Mouse (Mus musculus) spleen, adult 2 months (tissue): ENCODE results near the gene Olfr1137. TPM values are rescaled to one million over a fixed set of nuclear protein-coding genes. Genes with fewer than 3 reads are reported as not detected.

Experiments
- DNase-seq, 2 experiments: peaks; one replicate each; pipeline versions ENCODE4 v3.0.0 to v3.0.0-alpha.2; 2012 to 2021; ENCODE audit warnings: low spot score in 2 of 2, low read depth in 1 of 2
- H3K27ac ChIP-seq: fragments of 200-500 bp; 2 replicates; pipeline ENCODE4 v1.5.1; 2012; ENCODE audit warnings: low read length, inconsistent platforms; ENCODE audit not compliant: insufficient read depth
- H3K27me3 ChIP-seq: fragments of 200-500 bp; 2 replicates; pipeline ENCODE4 v1.6.1; 2012; ENCODE audit warnings: mild to moderate bottlenecking, moderate library complexity, low read length, inconsistent platforms; ENCODE audit not compliant: control insufficient read depth, insufficient read depth
- H3K36me3 ChIP-seq: fragments of 200-500 bp; 2 replicates; pipeline ENCODE4 v1.6.1; 2012; ENCODE audit warnings: mild to moderate bottlenecking, low read length, inconsistent platforms; ENCODE audit not compliant: control insufficient read depth, insufficient read depth
- H3K4me1 ChIP-seq: fragments of 200-500 bp; 2 replicates; pipeline ENCODE4 v1.6.1; 2011; ENCODE audit warnings: inconsistent platforms; ENCODE audit not compliant: control insufficient read depth, insufficient read depth, insufficient read length
- H3K4me3 ChIP-seq: fragments of 200-500 bp; 2 replicates; pipeline ENCODE4 v1.5.1; 2011; ENCODE audit warnings: mild to moderate bottlenecking, inconsistent platforms; ENCODE audit not compliant: insufficient read depth, insufficient read length; ENCODE audit errors: extremely low read depth
- CTCF ChIP-seq: fragments of 200-500 bp; IDR thresholded peaks from 2 replicates; pipeline ENCODE4 v1.5.1; 2011; ENCODE audit warnings: mild to moderate bottlenecking, inconsistent platforms; ENCODE audit not compliant: insufficient read depth, insufficient read length, insufficient replicate concordance; ENCODE audit errors: extremely low read depth
- POLR2A ChIP-seq: fragments of 200-500 bp; IDR thresholded peaks from 2 replicates; pipeline ENCODE4 v1.6.1; 2011; ENCODE audit warnings: low read depth, low read length, inconsistent platforms
- WGBS: fragments of 180-500 bp; shearing (Covaris S2); methylation state at CpG from one replicate; pipeline ENCODE4 v1.1.7; 2018; 5-methylcytosine and 5-hydroxymethylcytosine counted together
- polyA plus RNA-seq: library from polyadenylated mRNA; depleted of rRNA; stranded (reverse); fragments of >200 nt; gene quantifications from 2 replicates; pipeline ENCODE4 v1.2.3, GENCODE M21; 2012; rRNA removed

Olfr1137 gene
- not detected in 2 replicates for polyA plus RNA-seq

DNA sequence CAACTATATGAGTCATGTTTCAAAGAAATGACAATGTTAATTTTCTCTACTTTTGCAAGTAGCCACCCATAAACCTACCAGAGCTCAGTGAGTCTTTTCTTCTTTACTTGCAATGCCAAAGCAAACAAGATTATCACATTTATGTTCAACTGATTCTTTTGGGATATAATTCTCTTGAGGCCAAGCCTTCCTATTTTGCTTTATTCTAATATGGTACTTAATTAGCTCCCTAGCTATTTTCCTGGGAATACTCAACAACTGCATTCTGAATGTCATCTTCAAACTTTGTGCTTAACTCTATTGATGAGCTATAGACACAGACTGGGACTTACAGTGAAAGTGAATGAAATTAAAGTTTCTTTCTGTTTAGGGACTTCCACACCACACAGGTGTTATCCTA is at the start of gene Olfr1137:
TSS of gene Olfr1137 (minus strand) at position 101 of the 400 bp plus-strand sequence.
- Histone ChIP-seq H3K36me3 (no peaks in the 10 kb centered on the region), H3K4me1 (no peaks in the 10 kb centered on the region), H3K27me3 (no peaks in the 10 kb centered on the region), H3K4me3 (no peak within 1 kb of the TSS; the same call in 1 of the 2 replicates), H3K27ac (no peak within 1 kb of the TSS)
- no peak for TF ChIP-seq POLR2A
- DNase-seq = no peak

DNA sequence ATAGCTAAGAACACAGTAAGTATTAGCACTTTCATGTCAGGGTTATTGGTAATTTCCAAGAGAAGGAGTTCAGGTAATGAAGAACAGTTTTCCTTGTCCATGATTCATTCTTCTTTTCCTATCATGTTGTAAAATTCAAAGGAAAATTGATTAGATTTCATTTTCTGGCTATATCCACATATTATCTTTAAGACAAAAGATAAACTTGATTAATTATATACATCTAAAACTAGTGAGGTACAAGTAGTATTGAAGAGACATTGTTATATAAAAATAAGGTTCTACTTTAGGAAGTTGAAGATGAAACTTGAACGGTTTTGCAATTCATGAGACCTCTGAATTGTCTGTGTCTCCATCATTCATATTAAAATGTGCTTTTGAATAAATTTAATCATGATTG is 40.9 kb upstream of the Olfr1137 start, which contains the start of gene Olfr1141:
TSS of gene Olfr1141 (minus strand) at position 101 of the 400 bp plus-strand sequence.
- WGBS = 74% methylated on average over 1 of the region's 1 CpGs
- H3K27me3 ChIP-seq = no peaks in the 10 kb centered on the region
- DNase-seq = no peak
- H3K4me3 ChIP-seq = no peak within 1 kb of the TSS
- no peaks in the 10 kb centered on the region for H3K36me3 ChIP-seq
- H3K27ac ChIP-seq = no peak within 1 kb of the TSS
- no peaks in the 10 kb centered on the region for H3K4me1 ChIP-seq
- TF ChIP-seq CTCF (no peak), POLR2A (no peak)

DNA sequence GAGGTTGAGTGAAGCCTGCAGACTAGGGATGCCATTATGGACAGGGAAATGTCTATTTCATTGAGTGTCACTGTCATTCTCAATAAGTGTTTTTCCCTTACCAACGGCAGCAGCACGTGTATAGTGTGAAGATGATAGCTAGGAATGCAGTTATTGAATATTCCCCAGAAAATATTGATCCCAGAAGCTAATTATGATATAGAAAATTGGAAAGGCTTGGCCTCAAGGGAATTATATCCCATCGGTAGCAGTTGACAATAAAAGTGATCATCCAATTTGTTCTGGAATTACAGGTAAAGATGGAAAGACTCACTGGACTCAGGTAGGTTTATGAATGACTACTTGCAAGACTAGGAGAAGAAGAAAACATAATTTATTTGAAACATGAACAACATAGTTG is 30.5 kb upstream of the Olfr1137 start, which contains the start of gene Olfr1140:
TSS of gene Olfr1140 (plus strand) at position 301 of the 400 bp plus-strand sequence.
- H3K27ac ChIP-seq = no peak within 1 kb of the TSS
- H3K4me3 ChIP-seq = no peak within 1 kb of the TSS
- DNase-seq = no peak
- TF ChIP-seq CTCF (no peak), POLR2A (no peak)
- no peaks in the 10 kb centered on the region for H3K36me3 ChIP-seq
- H3K4me1 ChIP-seq = no peaks in the 10 kb centered on the region
- 74% methylated on average over 3 of the region's 3 CpGs for WGBS
- H3K27me3 ChIP-seq = no peaks in the 10 kb centered on the region

DNA sequence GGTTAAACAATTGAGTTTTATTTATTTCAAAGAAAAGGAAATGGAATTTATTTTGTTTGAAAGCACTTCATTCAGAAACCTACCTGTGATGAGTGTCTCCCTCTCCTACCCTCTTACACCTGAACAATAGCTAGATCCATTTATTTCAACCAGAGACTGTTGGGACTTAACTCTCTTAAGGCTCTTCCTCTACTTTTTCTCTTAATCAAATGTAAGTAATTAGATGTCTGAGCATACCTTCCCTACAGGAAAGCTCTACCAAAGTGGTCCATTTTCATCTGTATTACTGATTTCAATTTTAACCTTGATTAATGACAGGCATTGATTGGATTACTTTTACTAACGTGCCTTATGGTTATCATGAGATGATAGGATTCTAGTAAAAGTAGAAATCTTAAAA is 26.9 kb upstream of the Olfr1137 start, which contains the start of gene Olfr1138:
TSS of gene Olfr1138 (minus strand) at position 101 of the 400 bp plus-strand sequence.
- no peak within 1 kb of the TSS for H3K27ac ChIP-seq
- no peaks in the 10 kb centered on the region for H3K27me3 ChIP-seq
- no peaks in the 10 kb centered on the region for H3K36me3 ChIP-seq
- no peak within 1 kb of the TSS for H3K4me3 ChIP-seq
- TF ChIP-seq POLR2A (no peak), CTCF (no peak)
- WGBS = 65% methylated on average over 1 of the region's 1 CpGs
- no peaks in the 10 kb centered on the region for H3K4me1 ChIP-seq
- DNase-seq = no peak

DNA sequence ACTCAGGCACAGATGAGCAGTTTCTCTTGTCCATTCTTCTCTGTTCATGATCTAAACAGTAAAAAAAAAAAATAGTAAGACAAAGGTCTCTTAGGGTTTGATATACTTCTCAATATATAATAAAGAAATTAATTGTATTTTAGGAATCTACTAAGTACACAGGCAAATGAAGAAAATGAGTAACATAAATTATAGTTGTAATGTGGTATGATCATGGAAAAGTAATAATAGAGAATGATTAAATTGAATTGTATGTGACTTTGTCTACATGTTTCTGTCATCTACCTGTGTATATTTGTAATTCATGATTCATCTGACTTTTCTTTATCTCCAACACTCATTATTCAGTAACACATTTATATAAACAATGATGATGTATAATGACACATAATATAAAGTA is 19.1 kb downstream of the Olfr1137 start, which contains the start of gene Olfr1136:
TSS of gene Olfr1136 (minus strand) at position 101 of the 400 bp plus-strand sequence.
- no peaks in the 10 kb centered on the region for H3K27me3 ChIP-seq
- no peaks in the 10 kb centered on the region for H3K36me3 ChIP-seq
- TF ChIP-seq CTCF (no peak), POLR2A (no peak)
- H3K4me1 ChIP-seq = no peaks in the 10 kb centered on the region
- no peak within 1 kb of the TSS for H3K4me3 ChIP-seq
- no peak for DNase-seq
- H3K27ac ChIP-seq = no peak within 1 kb of the TSS

DNA sequence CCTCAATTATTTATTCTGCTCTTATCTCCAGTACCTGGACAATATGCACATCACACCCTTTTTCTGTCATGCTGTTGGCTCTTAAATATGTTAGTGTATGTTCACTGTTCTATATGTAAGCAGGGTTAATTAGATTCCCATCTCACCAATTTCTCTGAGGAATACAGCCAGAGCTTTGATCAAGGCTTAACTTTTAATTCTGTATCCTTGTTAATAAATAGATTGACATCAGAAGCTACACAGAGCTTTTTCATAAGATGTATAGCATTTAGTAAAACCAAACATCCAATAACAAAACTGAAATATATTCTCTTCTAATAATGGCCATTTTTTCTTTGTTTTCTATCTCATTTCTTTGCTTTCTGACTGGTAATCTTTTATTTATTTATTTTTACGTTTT is 39.4 kb downstream of the Olfr1137 start, which contains the start of gene Olfr1135:
TSS of gene Olfr1135 (minus strand) at position 101 of the 400 bp plus-strand sequence.
- no peaks in the 10 kb centered on the region for H3K27me3 ChIP-seq
- no peak for DNase-seq
- TF ChIP-seq CTCF (no peak), POLR2A (no peak)
- no peak within 1 kb of the TSS for H3K4me3 ChIP-seq
- H3K4me1 ChIP-seq = no peaks in the 10 kb centered on the region
- WGBS = 12% methylated on average over 1 of the region's 1 CpGs
- no peaks in the 10 kb centered on the region for H3K36me3 ChIP-seq
- no peak within 1 kb of the TSS for H3K27ac ChIP-seq

Other genes with a start within 250 kb of the Olfr1137 start
- gene Pramel7, start 216.1 kb downstream of the Olfr1137 start, polyA plus RNA-seq = not detected in 2 replicates
- gene Pramel6, start 206.6 kb downstream of the Olfr1137 start, polyA plus RNA-seq = not detected in 2 replicates
- not detected in 2 replicates for gene Olfr153, start 181.4 kb downstream of the Olfr1137 start, polyA plus RNA-seq
- not detected in 2 replicates for gene Olfr1128, start 167.6 kb downstream of the Olfr1137 start, polyA plus RNA-seq
- not detected in 2 replicates for gene Olfr1129, start 139.3 kb downstream of the Olfr1137 start, polyA plus RNA-seq
- gene Olfr1130, start 107.0 kb downstream of the Olfr1137 start, polyA plus RNA-seq = not detected in 2 replicates
- gene Olfr1131, start 86.1 kb downstream of the Olfr1137 start, polyA plus RNA-seq = not detected in 2 replicates
- gene Olfr1132, start 75.6 kb downstream of the Olfr1137 start, polyA plus RNA-seq = not detected in 2 replicates
- gene Olfr1133, start 65.8 kb downstream of the Olfr1137 start, polyA plus RNA-seq = not detected in 2 replicates
- gene Olfr1134, start 54.7 kb downstream of the Olfr1137 start, polyA plus RNA-seq = not detected in 2 replicates
- gene Olfr1135, start 39.5 kb downstream of the Olfr1137 start, polyA plus RNA-seq = not detected in 2 replicates
- not detected in 2 replicates for gene Olfr1136, start 19.2 kb downstream of the Olfr1137 start, polyA plus RNA-seq
- gene Olfr1138, start 26.8 kb upstream of the Olfr1137 start, polyA plus RNA-seq = not detected in 2 replicates
- gene Olfr1140, start 30.6 kb upstream of the Olfr1137 start, polyA plus RNA-seq = not detected in 2 replicates
- gene Olfr1141, start 40.8 kb upstream of the Olfr1137 start, polyA plus RNA-seq = not detected in 2 replicates
- not detected in 2 replicates for gene Olfr152, start 66.3 kb upstream of the Olfr1137 start, polyA plus RNA-seq
- gene Olfr1143, start 87.4 kb upstream of the Olfr1137 start, polyA plus RNA-seq = not detected in 2 replicates
- gene Olfr1145, start 96.6 kb upstream of the Olfr1137 start, polyA plus RNA-seq = not detected in 2 replicates
- not detected in 2 replicates for gene Olfr1148, start 117.4 kb upstream of the Olfr1137 start, polyA plus RNA-seq
- gene Olfr1150-ps1, start 130.8 kb upstream of the Olfr1137 start, polyA plus RNA-seq = not detected in 2 replicates
- gene Olfr1151, start 142.7 kb upstream of the Olfr1137 start, polyA plus RNA-seq = not detected in 2 replicates
- gene Olfr1152, start 153.3 kb upstream of the Olfr1137 start, polyA plus RNA-seq = not detected in 2 replicates
- gene Olfr1153, start 181.8 kb upstream of the Olfr1137 start, polyA plus RNA-seq = not detected in 2 replicates
- not detected in 2 replicates for gene Olfr1154, start 192.0 kb upstream of the Olfr1137 start, polyA plus RNA-seq
- gene Olfr1155, start 232.0 kb upstream of the Olfr1137 start, polyA plus RNA-seq = not detected in 2 replicates
- gene Olfr1156, start 239.9 kb upstream of the Olfr1137 start, polyA plus RNA-seq = not detected in 2 replicates